Mouse (Mus musculus) kidney, adult 8-10 months (tissue): ENCODE results near the gene Gramd4.
"Not testable (repeated sequence)": the region's sequence is repeated elsewhere in the genome, so short reads cannot be mapped to it uniquely, and the experiment has no call there.

Experiments
- DNase-seq, 2 experiments: peaks; one replicate each; pipeline ENCODE4 v3.0.0; 2022

Gramd4 gene

DNA sequence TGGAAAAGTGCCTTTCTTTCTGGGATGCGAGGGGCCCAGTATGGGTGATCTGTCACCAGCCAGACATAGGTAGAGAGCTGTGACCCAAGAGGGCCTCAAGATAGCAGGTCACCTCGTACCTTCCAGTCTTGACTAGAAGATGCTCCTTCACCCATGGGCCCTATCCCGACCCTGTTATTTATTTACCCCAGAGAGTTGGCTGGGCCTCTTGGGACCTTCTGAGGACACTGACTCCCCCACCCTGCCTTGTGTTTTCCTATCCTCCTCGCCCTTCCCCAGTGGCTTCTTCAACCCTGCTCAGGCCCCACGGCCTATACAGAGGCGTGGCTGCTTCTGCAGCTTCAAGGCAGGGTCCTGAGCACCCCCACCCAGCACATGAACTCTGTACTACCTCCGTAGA is 61.7 kb downstream of the Gramd4 start:
- DNase-seq = peak; percentile 68 to 81

DNA sequence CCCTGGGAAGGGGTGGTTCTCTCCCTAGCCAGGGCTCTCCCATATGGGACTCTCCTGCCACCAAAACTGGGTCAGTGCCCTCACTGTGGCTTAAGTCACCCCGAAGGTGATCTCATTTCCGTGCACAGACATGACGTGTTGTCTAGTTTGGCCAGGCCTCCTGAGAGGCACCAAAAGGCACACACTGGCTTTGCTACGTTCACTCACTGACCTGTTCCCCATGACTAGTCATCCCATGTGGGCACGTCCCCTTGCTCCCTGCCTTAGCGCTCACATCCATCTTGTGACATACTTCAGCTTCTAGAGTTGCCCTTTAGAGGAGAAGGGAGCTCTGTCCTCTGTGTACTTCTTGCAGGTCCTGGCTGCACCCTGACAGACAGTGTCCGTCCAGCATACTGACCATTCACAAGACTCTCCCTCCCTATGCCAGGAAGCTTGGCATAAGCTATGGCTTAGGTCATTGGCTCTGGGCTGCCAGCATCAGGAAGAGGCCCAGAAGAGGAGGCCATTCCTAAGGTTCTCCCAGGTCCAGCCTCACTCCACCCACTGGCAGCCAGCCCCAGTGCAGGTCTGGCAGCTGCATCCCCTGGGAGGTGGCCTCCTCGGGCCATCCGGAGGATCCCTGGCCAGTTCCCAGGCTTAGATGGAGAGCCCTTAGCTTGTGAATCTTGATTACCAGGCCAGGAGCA is 64.9 kb downstream of the Gramd4 start:
- peak; percentile 84 to 86 for DNase-seq

- DNase-seq = no peak
Observed at GRCm38 (mm10) chr15:86123409-86123808, 65.9 kb downstream of the Gramd4 start.

- DNase-seq = peak; percentile 55 to 80
Observed at GRCm38 (mm10) chr15:86124359-86124758, 66.9 kb downstream of the Gramd4 start.

GRCm38 (mm10) chr15:86129036-86129435 is 71.5 kb downstream of the Gramd4 start:
- DNase-seq = no peak

DNA sequence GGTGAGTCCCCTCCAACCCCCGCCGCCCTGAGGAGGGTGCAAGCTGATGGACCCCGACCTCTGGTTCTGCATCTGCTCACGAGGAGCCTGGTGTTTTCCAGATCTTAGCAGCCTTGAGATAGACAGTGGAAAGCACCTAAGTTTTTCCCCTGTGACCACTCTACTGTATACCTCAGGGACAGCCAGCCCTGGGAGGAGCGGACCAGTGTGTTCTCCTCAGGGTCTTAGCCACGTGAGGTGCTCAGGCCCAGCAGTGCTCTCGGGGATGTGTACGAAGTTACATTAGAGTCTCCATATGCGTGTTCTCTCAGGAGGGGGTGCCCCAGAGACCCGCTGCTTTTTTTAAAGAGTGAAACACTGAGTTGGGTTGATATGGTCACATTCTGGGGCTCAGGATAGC is 73.2 kb downstream of the Gramd4 start:
- no peak for DNase-seq

DNA sequence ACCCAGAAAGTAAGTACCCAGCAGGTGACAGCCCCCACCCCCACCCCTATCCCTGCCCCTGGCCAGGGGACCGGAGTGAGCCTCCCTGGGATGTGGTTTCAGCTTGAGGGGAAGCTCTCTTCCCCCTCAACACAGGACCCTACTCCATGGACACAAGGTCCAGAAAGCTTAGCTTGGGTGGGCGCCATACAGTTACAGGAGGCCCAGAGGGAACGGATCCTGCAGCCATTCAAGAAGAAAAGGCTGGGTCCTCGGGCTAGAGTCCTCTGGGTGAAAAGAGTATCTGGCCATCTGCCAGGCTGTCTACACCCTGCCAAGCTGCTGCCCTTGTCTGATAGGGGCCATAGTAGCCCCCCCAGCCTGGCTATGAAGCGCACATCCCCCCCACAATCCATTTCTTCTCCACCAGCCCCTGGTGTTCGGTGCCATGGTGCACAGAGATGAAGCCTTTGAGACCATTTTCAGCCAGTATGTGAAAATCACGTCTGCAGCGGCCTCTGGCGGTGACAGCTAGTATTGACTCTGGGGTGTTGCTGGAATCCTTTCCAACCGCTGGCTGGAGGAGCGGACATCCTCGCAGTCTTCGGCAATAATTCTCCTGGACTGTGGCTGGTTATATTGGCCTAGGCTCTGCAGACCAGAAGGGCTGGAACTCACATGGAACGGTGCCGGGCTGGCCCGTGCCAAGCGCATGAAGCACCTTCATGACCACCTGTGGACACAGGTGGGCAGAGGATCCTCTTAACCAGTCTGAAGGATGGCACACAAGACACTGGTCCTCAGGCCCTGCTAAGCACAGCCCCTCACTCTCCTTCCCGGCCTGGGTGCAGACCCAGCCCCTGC is 77.7 kb downstream of the Gramd4 start:
- peak; percentile 78 to 89 for DNase-seq

GRCm38 (mm10) chr15:86137638-86138037 is 80.1 kb downstream of the Gramd4 start:
- peak in 1 of 2 experiments; percentile 50 for DNase-seq

DNA sequence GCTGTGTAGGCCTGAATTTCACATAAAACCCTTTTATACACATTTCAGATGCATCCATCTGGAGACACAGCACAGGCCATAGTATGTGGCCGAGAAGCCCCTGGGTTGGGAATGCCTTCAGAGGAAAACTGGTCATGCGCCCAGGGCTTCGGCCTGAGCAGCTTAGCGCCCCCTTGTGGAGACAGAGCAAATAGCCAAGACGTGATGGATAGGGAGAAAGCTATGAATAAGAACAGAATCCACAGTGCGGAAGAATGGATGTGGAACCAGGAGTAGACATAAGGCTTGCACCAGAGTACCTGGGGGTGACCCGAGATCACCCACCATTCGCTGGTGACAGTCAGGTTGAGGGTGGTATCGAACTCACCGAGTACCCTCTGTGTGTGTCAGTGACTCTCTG is 82.8 kb downstream of the Gramd4 start:
- DNase-seq = peak in 1 of 2 experiments; percentile 54

DNA sequence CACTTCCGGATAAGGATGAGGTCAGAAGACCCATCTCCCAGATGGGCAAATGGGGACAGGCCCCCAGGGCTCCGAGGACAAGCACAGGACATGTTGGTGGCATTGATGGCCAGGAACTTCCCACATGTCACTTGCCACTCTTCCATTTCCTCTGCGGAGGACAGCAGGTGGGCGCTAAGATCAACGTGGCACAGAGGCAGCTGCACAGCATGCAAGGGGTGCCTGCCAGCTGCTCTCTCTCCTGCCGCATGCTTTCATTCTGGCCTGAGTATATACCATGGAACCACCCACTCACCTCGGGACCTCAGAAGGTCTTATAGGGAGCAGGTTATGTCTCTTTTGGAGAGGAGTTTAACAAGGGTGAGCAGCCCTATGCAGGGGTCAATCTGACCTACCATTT is 87.1 kb downstream of the Gramd4 start:
- DNase-seq = no peak

GRCm38 (mm10) chr15:86145046-86145445 is 87.6 kb downstream of the Gramd4 start:
- no peak for DNase-seq

DNA sequence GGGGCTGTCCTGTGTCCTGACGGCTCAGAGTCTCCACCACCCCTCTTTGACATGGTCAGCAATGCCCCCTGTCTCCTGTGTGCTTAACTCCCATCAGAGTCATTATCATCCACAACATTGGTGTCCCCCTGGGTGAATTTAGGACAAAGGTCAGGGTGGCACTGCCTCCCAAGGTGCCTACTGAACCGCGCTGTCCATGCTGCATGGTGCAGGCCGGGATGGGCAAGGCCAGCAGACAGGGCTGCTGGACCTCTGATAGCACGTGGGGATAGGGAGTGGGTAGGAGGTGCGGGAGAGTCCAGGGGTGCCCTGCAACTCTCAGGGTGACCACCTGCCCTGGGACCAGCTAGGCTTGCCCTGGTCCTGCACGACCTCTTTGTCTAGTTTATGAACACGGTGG is 89.4 kb downstream of the Gramd4 start:
- DNase-seq = no peak

GRCm38 (mm10) chr15:86150593-86150992 is 93.1 kb downstream of the Gramd4 start:
- no peak for DNase-seq

DNA sequence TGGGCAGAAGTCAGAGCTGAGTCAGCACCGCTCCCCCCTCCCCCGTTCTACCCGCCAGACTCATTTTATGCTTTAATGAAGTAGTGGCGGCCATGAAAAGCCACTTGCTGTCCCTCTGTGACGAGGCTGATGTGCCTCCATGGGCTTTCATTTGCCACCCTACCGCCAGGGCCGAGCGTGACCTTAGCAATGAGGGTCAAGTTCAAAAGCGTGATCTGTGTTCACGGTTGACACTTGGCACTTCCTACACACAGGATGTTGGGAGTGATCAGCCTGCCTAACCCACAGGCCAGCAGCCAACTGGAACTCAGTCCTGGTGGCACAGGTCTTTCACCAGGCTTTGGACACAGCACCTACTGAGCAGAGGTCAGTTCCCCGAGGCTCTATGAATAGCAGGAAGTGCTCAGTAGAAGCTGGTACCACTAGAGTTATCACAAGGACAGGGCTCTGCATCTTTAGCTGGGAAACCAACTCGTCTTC is 96.0 kb downstream of the Gramd4 start:
- no peak for DNase-seq

DNA sequence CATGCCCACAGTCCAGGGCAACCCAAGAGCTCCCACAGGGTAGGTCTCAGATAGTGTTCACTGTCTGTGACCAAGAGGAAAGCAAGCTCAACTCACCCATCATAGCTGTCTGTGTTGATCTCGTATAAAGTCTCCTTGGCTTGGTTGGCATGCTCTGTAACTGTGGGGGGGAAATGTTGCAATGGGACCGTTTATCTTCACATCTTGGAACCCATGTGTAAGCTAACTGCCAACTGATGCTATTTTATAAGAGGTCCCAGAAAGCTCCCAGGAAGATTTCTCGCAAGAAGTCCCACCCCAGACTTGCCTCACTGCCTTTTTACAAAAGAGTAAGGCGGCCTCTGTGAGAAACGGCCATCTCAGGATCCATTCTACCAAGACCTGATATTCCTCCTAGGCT is 99.0 kb downstream of the Gramd4 start:
- DNase-seq = no peak

DNA sequence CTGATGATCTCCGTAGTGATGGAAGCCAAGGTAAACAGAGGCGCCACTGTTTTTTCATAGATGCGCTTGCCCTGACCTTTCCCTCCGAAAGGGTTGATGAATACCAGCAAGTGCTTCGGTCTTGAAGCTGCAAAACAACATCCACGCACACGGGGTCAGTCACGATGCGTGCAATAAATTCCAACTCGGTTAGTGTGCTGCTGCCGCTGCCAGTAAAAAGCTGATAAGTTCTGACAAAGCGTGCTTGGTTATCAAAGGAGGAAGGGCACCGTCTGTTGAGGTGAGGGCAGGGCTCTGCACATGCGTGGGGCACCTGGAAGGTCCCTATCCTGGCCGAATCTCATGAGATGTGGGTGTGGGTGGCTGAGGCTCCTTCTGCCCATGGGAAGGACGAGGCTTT is 101.6 kb downstream of the Gramd4 start:
- no peak for DNase-seq

DNA sequence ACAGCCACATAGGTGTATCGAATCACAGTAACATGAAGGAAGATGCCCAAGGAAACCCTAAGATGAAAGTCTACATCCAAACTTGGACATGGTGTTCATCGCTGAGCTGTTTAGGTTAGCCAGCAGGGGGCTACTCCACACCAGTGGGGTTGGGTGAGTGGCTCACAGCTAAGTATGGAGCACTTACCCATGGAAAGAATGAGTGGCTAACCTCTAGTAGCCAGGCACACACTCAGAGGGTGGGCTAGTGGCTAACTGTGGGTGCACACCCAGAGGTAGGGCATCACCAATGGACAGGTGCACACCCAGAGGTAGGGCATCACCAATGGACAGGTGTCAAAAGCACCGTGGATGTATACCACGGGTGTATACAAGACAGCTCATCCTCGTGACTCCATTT is 102.2 kb downstream of the Gramd4 start:
- no peak for DNase-seq

- DNase-seq = no peak
Observed at GRCm38 (mm10) chr15:86160906-86161305, 103.4 kb downstream of the Gramd4 start.

DNA sequence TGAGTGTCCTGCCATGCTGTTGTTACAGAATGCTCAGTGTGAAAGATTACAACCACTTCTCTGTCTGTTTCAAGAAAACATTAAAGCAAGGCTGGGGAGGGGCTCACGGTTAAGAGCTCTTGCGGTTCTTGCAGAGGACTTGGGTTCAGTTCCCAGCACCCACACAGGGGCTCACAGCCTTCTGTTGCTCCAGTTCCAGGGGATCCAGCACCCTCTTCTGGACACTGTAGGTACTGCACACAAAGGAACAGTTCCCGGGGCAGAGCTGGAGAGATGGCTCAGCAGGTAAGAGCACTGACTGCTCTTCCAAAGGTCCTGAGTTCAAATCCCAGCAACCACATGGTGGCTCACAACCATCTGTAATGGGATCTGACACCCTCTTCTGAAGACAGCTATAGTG is 104.3 kb downstream of the Gramd4 start:
- not testable (repeated sequence) for DNase-seq

- DNase-seq = no peak
Observed at GRCm38 (mm10) chr15:86164718-86165345, 107.3 kb downstream of the Gramd4 start.

DNA sequence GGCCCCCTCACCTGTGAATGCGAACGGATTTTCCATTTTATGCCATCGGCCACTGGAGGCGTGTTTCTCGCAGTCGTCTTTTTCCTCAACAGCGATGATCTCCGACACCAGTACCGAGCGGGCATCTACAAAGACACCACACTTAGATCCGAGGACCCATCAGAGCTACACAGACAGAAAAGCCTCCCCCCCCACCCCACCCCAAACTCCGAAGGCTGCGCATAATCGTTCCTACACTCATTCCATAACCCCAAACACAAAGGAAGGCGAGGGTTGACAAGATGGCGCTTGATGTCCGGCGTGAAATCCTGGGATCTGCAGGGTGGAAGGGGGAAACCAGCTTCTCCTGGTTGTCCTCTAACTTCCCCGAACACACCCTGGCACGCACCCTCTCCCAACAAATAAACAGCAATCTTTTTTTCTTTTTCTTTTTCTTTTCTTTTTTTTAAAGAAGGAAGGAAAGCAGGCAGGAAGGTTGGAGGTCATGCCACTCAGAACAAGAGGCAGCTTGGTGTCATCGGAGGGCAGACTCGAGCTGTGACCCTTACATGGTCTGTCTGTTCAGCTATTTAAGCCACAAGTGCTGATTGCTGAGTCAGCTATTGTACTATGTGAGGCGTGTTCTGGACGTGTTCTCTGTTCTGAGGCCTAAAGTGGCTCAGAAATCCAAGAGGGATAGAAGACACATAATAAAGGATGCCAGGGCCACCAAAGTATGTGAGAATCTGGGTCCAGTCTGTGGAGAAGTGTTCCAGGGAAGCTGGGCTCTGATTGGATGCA is 108.5 kb downstream of the Gramd4 start:
- no peak for DNase-seq

DNA sequence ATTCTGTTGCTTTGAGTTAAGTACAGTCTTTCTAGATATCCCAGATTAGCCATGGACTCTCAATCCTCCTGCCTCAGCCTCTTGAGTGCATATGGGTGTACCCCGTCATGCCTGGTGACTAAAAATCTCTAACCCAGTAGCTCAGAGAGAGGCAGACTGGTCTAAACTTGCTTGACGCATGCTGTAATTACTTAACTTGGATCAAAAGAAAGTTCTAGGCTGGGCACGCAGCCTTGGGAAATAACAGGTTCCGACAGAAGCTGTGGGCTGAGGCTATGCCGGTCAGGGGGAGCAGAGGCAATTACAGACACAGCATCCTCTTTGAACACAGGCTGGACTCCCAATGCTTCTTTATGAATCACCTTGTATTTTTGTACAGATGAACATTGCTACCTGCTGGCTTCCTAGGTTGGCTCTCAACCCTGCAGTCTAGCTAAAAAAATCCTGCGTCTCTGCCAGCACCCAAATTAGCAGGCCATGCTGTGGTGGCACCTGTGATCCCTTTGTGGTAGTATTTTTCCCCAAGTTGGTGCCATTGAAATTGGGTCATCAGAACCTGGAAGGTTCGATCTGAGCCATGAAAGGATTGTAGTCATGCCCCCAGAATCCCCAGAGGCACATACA is 109.6 kb downstream of the Gramd4 start:
- DNase-seq = no peak
